Mouse (Mus musculus) mature B cell (primary cell): ENCODE results near the gene Cdh9.

Experiments
- in situ Hi-C: fragments of 300-500 bp; cut with MboI; formaldehyde crosslinking; loops from 2 replicates; pipeline ENCODE4 v1.14.3; 2019

Cdh9 gene

DNA sequence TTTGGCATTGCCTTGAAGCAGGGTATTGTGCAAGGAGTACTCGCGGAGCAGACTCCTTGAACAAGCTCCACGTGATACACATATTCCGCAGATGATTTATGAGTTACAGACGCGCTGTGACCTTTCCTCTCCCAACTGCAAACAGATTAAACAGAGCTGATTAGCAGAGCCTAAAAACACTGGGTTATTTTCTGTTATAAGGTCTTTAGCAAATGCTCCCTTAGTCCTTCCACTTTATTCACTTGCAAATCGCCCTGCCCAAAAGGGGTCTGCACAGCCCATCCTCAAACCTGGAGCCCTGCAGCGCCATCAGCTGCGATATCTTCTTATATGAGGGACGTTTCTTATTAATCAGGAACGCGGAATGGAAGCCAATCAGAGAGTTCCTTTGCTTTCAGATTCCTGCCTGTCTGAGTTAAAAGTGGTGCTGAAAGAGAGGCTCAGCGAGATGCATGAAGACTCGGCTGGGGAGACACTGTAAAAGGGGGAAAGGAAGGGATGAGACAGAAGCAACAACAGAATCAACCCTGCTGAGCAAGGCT lies at the start of gene Cdh9:
Cdh9 (plus strand) TSS at position 287 of the 542 bp plus-strand sequence.
- in situ Hi-C loops, result no loop called here

DNA sequence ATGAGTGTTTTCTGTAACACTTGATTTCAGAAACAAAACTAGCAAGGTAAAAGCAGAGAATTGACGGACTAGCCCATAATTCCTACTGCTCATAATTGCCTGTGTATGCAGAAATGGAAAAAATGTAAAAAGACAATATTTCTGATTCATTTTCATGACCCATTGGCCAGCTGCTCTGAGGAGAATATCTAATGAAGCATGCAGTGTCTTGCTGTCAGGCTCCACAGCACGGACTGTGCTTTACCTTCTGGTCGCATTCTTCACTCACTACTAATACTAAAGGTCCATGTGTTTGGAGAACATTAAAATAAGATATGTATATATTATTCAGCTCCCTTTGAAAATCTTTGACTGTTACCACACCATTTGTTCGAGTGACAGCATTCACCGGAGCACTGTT lies 49.5 kb upstream of the Cdh9 start:
- in situ Hi-C loops, result no loop called here

DNA sequence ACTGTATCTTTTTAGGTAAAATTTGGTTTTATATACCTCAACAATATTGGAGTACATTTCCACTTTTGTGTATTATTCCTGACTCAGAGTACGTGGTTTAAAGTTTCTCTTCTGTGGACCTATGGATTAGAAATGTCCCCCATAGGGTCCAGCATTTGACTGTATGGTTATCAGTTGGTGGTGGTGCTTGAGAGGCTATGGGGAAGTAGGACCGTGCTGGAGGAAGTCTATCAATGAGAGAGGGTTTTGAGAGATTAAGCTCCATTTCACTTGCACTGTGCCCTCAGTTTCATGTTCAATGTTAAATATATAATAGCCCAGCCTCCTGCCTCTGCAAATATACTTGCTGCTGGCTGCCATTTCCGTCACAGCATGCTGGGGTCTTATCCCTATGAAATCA lies 28.7 kb upstream of the Cdh9 start:
- in situ Hi-C loops, result no loop called here

DNA sequence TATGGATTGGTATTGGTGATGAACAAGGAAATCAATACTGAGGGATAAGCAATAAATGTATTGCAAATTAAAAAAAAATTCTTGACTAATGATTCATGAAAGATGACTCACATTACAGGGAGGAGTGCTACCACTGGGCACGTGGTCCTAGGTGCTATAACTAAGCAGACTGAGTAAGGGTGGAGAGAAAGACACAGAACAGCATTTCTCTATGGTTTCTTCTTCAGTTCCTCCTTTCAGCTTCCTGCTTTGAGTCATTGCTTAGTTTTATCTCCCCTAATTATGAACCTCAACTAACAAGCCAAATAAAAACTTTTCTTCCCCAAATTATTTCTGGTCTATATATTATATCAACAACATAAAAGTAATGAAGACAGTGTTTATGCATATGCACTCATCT lies 26.2 kb upstream of the Cdh9 start:
- in situ Hi-C loops, result no loop called here

DNA sequence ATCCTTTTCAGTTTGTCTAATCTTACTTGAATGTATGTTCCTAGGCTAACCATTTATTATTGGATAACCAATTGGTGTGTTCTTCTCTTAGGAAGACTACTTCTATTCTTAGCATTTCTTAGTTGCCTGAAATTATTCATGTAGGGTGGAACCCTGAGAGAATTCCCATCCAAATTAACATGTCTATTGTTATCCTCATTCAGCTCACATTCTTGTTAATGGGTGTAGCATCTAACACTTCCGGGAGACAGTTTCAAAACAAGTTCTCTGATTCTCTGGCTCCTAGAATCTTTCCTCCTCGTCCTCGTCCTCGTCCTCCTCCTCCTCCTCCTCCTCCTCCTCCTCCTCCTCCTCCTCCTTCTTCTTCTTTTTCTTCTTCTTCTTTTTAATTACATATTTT lies 10.5 kb downstream of the Cdh9 start:
- in situ Hi-C loops, result no loop called here

DNA sequence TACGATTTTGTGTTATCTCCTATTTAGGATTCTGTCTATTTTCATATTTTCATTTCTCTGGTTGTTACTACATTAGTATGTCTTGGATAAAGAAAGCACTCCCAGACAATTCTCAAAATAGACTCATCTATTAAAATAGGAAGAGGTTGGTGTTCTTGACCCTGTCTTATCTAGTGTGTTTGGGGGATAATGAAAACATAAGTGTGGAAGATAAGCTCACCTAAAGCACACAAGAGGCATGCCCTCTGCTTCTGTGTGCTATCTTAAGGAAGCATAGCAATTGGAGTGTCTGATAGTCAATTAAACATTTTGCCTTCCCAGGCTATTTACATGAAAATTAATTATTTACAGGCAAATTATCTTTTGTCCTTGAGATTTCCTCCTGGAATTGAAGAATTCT lies 18.1 kb downstream of the Cdh9 start:
- in situ Hi-C loops, result no loop called here

DNA sequence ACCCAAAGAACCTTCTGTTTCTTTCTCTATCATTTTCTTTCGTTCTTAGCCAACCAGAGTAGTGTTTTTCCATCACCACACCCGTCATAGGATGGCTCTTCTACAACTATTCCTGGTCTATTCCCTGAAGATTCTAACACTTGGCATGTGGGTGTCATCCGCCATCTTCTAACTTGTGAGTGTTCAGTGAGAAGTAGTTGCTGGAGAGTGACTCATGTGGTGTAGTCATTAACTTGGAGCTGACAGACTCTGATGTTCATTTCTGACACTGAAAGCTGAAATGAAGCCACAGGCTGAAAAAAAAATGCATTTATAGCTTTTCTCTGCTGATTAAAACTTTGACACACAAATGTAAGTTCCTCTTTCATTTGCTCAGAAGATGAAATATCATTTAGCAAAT lies 34.7 kb downstream of the Cdh9 start:
- in situ Hi-C loops, result no loop called here

DNA sequence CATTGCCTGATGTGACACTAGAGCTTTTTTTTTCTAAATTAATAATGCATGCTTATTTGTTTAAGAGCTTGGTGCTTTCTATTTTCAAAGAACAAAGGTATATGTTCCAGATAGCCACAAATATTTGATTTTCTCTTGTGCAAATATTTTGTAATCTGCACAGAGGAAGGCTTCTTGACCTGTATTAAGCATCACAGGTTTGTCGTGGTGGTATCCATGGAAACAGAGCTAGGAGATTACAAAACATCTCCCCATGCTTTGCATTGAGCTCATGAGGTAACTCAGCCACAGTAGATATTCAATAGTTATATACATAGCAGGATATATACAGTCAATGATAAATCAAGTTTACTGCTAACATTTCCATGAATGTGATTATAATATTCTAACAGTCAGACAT lies 56.0 kb downstream of the Cdh9 start:
- in situ Hi-C loops, result no loop called here

DNA sequence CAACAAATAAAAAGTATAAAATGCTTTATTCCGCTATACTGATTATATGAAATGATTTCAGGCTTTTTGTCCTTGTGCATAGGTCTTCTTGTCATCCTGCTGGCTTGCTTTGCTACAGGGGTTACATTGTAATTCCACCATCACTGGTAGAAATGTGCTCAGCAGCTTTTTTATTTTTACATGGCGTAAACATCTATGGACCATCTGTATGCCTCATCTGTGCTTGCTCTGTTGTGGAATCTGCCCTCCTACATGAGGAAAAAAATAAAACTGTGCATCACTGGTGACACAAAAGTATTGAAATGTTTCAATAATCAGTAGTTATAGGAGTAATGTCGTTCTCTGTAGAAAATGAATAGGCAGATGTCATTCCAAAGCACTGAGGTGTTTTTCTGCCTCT lies 64.3 kb downstream of the Cdh9 start:
- in situ Hi-C loops, result no loop called here

DNA sequence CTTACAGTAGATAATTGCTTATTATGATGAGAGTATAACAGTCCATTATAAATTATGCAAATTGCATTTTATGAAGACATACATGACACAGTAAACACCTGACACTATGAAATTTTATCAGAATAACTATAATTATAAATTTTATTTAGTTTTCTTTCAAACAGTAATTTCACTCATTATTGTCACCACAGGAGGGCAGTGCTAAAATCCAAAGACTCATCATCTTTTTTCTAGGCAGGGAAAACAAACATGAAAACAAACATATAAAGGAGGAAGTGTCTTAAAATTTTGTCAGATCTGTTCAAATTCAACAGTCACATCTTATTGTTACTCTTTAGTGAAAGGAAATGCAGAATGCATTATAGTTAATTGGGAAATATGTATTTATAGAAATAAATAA lies 72.7 kb downstream of the Cdh9 start:
- in situ Hi-C loops, result no loop called here

DNA sequence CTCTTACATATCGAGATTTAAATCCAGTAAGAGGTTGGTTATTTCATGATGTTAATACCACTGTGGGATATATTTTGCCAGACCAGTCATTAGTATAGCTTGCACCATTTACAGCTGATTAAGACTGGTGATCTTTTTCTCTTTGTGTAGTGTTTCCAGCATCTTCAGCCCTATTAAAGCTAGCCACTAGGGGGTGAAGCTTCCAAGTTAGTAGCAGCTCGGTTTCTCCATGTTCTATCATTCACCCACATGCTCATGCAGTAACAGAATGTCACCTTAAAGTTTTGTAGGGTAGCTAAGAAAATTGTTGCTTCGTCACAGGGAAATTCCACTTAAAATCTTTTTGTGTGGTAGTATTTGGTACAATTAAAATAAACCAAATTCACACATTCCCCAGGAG lies 82.2 kb downstream of the Cdh9 start:
- in situ Hi-C loops, result no loop called here

DNA sequence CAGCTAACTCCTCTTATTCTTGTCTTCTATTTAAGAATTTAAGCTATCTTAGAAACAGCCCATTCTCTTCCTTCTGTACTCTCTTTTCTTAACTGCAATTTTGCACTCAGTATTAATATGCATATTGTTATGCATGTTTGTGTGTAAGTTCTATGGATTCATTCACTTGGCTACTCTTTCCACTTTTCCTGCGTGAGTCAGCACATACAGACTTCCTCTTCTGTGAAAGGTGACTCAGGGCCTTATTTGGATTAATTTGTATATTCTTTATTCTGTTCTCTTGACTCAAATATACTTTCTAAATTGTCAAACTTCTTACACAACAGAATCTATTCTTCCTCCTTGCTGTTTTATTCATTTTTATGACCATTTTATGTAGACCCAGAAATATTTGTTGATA lies 85.5 kb downstream of the Cdh9 start:
- in situ Hi-C loops, result no loop called here

DNA sequence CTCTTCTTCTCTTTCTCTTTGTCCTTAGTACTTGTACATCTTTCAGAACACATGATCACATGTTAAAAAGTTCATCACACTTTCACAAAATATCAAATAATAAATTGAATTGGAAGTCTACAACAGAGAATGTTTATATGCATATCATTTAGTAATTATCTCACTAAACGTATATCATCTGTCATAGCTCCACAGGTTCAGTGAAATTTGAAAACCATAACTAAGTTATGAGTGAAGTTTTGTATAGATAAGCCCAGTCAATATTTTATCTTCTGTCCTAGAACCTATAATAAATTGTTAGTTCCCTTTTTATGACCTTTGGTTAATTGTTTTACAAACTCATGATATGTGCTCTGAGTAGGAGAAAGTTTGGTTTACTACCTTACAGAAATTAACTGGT lies 106.2 kb downstream of the Cdh9 start:
- in situ Hi-C loops, result no loop called here

DNA sequence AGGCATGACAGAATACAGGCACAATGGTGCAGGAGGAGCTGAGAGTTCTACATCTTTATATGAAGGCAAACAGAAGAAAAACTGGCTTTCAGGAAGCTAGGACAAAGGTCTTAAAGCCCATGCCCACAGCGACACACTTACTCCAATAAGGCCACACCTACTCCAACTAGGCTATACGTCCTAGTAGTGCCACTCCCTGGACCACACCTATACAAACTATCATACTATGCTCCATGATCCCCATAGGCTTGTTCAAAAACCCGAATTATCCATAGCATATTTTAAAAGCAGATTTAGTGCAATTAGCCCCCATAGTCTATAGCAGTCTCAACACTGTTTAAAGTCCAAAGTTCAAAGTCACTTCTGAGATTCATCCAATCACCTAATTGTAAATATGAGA lies 154.0 kb downstream of the Cdh9 start:
- in situ Hi-C loops, result no loop called here

DNA sequence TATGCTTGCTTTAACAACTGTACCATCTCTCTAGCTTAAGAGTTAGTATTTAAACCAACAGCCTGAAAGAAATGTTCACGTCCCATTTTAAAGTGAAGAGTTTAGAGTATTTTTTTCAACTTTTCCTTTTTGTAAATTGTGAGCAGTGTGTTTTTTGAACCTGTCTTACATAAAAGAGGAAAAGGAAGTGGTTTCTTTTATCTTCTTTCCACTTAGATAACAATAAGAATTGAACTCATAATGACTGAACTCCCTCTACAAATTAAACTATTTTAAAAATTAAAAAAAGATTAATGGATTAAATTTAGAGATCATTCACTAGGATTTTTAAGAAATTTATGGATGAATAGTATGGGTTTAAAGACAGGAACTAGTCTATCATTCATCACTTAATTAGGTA lies 168.1 kb downstream of the Cdh9 start:
- in situ Hi-C loops, result no loop called here
